In the genomic region with DNA sequence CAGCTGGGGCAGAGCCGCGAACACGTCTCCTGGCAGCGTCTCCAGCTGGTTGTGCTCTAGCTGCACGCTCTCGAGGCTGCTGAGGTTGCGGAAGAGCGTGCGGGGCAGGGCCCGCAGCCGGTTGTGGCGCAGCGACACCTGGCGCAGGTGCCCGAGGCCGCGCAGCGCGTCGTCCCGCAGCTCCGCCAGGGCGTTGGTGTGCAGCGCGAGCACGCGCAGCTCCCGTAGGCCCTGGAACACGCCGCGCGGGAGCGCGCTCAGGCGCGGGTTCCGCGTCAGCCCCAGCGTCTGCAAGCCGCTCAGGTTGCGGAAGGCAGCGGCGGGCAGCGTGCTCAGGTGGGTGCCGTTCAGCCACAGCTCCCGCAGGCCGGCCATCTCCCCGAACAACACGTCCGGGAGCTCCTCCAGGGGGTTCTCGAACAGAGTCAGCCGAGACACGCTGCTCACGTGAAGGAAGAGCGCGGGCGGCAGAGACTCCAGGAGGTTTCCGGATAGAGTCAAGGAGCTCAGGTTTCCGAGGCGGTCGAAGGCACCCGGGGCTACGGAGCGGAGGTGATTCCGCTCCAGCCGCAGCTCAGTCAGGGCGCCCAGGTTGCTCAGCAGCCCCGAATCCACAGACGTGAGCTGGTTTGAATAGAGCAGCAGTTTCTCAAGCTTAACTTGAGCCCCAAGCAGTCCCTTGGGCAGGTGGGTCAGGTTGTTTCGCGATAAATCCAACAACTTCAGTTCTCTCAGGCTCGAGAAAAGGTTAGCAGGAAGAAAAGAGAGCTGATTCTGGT, we compare ENCODE assay signal across 9 mouse cellular contexts. TPM values are rescaled to one million over a fixed set of nuclear protein-coding genes. Genes with fewer than 3 reads are reported as not detected.
DNase-seq lines count a peak whose midpoint lies in the region; ATAC-seq and TF ChIP-seq lines count a peak whose summit lies in the region.
"Had no signal": no experiment of that assay in that cellular context is flagged by ENCODE, and none has a peak within 500 bp of the region (broad histone marks: within the 10 kb centered on the region; RNA-seq: fewer than 3 reads in every experiment).

No protein-coding gene starts in this region.

- DNase-seq in ovary, postnatal 14 days (ENCODE audit: low spot score), result peak; percentile 15
- DNase-seq in ovary, adult 18-20 months (ENCODE audit: low spot score), result no peak
- DNase-seq in embryo, embryonic 10 days (ENCODE audit: low spot score), result peak; percentile 54
- DNase-seq in liver, adult 2 months (ENCODE audit: extremely low read depth, low read depth, low spot score), result peak; percentile 53

- H3K36me3 ChIP-seq in heart, embryonic 12.5 days, result no peaks in the 10 kb centered on the region
- no peaks in the 10 kb centered on the region for H3K36me3 ChIP-seq in kidney, embryonic 15.5 days
- H3K36me3 ChIP-seq in liver, adult 2 months (ENCODE audit: control insufficient read depth, insufficient read depth, low read length), result peaks cover 3% of the 10 kb centered on the region; the same call in 1 of the 2 replicates
- H3K36me3 ChIP-seq in midbrain, embryonic 16.5 days (ENCODE audit: control insufficient read depth, insufficient read depth, low read length), result no peaks in the 10 kb centered on the region; the same call in 1 of the 2 replicates
- H3K36me3 ChIP-seq in stomach, embryonic 15.5 days, result no peaks in the 10 kb centered on the region

- H3K27ac ChIP-seq in heart, embryonic 12.5 days (ENCODE audit: poor library complexity, severe bottlenecking), result no peak overlapping the region
- no peak overlapping the region for H3K27ac ChIP-seq in kidney, embryonic 15.5 days
- H3K27ac ChIP-seq in liver, adult 2 months (replicated peaks; ENCODE audit: insufficient read depth, low read depth, low read length), result no peak overlapping the region
- H3K27ac ChIP-seq in midbrain, embryonic 16.5 days (ENCODE audit: low read length), result peak overlapping the region; percentile 52; the same call in 1 of the 2 replicates
- H3K27ac ChIP-seq in stomach, embryonic 15.5 days, result no peak overlapping the region

- H3K9ac ChIP-seq in heart, embryonic 12.5 days, result peak overlapping the region; percentile 70
- H3K9ac ChIP-seq in kidney, embryonic 15.5 days, result peak overlapping the region; percentile 47
- peak overlapping the region; percentile 68 for H3K9ac ChIP-seq in liver, adult 2 months (ENCODE audit: low read depth, low read length)
- H3K9ac ChIP-seq in midbrain, embryonic 16.5 days (ENCODE audit: low read depth, low read length), result peak overlapping the region; percentile 74
- H3K9ac ChIP-seq in stomach, embryonic 15.5 days, result peak overlapping the region; percentile 20

- no peaks in the 10 kb centered on the region for H3K9me3 ChIP-seq in heart, embryonic 12.5 days (replicated peaks)
- H3K9me3 ChIP-seq in kidney, embryonic 15.5 days (replicated peaks), result no peaks in the 10 kb centered on the region
- no peaks in the 10 kb centered on the region for H3K9me3 ChIP-seq in midbrain, embryonic 16.5 days (replicated peaks; ENCODE audit: control insufficient read depth, low read length, poor library complexity, severe bottlenecking)
- H3K9me3 ChIP-seq in stomach, embryonic 15.5 days, result no peaks in the 10 kb centered on the region

- no peak for TF ChIP-seq POLR2A in liver, adult 2 months (IDR thresholded peaks at IDR 0.05; ENCODE audit: extremely low read depth, insufficient read depth, low read length)

- H3K4me1 ChIP-seq in heart, embryonic 12.5 days (replicated peaks), result peaks cover 19% of the 10 kb centered on the region
- peaks cover 29% of the 10 kb centered on the region for H3K4me1 ChIP-seq in kidney, embryonic 15.5 days
- peaks cover 17% of the 10 kb centered on the region for H3K4me1 ChIP-seq in liver, adult 2 months (ENCODE audit: control insufficient read depth, insufficient read depth, low read length)
- peaks cover 18% of the 10 kb centered on the region for H3K4me1 ChIP-seq in midbrain, embryonic 16.5 days (ENCODE audit: control insufficient read depth, insufficient read depth, low read length)
- H3K4me1 ChIP-seq in stomach, embryonic 15.5 days, result peaks cover 14% of the 10 kb centered on the region; the same call in 1 of the 2 replicates

- peaks cover 72% of the 10 kb centered on the region for H3K27me3 ChIP-seq in heart, embryonic 12.5 days (replicated peaks)
- H3K27me3 ChIP-seq in kidney, embryonic 15.5 days, result peaks cover 71% of the 10 kb centered on the region
- H3K27me3 ChIP-seq in liver, adult 2 months (ENCODE audit: control insufficient read depth, insufficient read depth, low read length), result no peaks in the 10 kb centered on the region
- H3K27me3 ChIP-seq in midbrain, embryonic 16.5 days (ENCODE audit: control insufficient read depth, insufficient read depth, low read depth, low read length), result peaks cover 35% of the 10 kb centered on the region
- H3K27me3 ChIP-seq in stomach, embryonic 15.5 days (replicated peaks), result peaks cover 25% of the 10 kb centered on the region
- H3K27me3 ChIP-seq: Patski had no signal

- peak overlapping the region; percentile 61 for H3K4me3 ChIP-seq in heart, embryonic 12.5 days
- peak overlapping the region; percentile 56 for H3K4me3 ChIP-seq in kidney, embryonic 15.5 days (replicated peaks)
- peak overlapping the region; percentile 48 for H3K4me3 ChIP-seq in liver, adult 2 months (ENCODE audit: insufficient read depth, low read depth, low read length)
- H3K4me3 ChIP-seq in midbrain, embryonic 16.5 days (ENCODE audit: low read depth, low read length), result peak overlapping the region; percentile 67
- peak overlapping the region; percentile 55 for H3K4me3 ChIP-seq in stomach, embryonic 15.5 days (replicated peaks)

- H3K79me2 ChIP-seq in liver, adult 2 months (ENCODE audit: control insufficient read depth, insufficient read depth, low read length), result no peaks in the 10 kb centered on the region

- ATAC-seq in heart, embryonic 12.5 days (ENCODE audit: insufficient number of reproducible peaks, low FRiP score), result no peak; the same call in 1 of the 2 replicates
- ATAC-seq in kidney, embryonic 15.5 days (replicated peaks; ENCODE audit: low FRiP score), result peak; percentile 57
- ATAC-seq in midbrain, embryonic 16.5 days, result peak; percentile 80
- peak; percentile 71 for ATAC-seq in stomach, embryonic 15.5 days (ENCODE audit: insufficient read depth, low FRiP score, low read depth)
- ATAC-seq: Patski had no signal

- H3K4me2 ChIP-seq in heart, embryonic 12.5 days, result peak overlapping the region; percentile 99
- peak overlapping the region; percentile 99 for H3K4me2 ChIP-seq in kidney, embryonic 15.5 days
- H3K4me2 ChIP-seq in midbrain, embryonic 16.5 days (ENCODE audit: low read length), result peak overlapping the region; percentile 96
- H3K4me2 ChIP-seq in stomach, embryonic 15.5 days, result peak overlapping the region; percentile 99

- under 1% methylated on average over 72 of the region's 72 CpGs for WGBS in heart, embryonic 12.5 days
- under 1% methylated on average over 72 of the region's 72 CpGs for WGBS in kidney, embryonic 15.5 days
- WGBS in liver, adult 2 months, result 1% methylated on average over 72 of the region's 72 CpGs
- 2% methylated on average over 62 of the region's 72 CpGs for WGBS in midbrain, embryonic 16.5 days
- under 1% methylated on average over 72 of the region's 72 CpGs for WGBS in stomach, embryonic 15.5 days

- TF ChIP-seq CTCF in liver, adult 2 months (IDR thresholded peaks at IDR 0.05; ENCODE audit: low read depth, low read length), result peak; percentile 54

RNA-seq across cellular contexts. Expression of a gene that starts 1.8 kb away (rescaled TPM):
- 2.7 and 4.8 TPM in 2 replicates for polyA plus RNA-seq in heart, embryonic 12.5 days (2016; fragmentation: Nextera tagmentation; extraction: Ambion mirVana)
- 0.90 and 0.93 TPM in 2 replicates for polyA plus RNA-seq in kidney, embryonic 15.5 days (2015; fragmentation: Nextera tagmentation; extraction: Ambion mirVana)
- 0.28 and 0.34 TPM in 2 replicates for total RNA-seq in liver, adult 2 months (2014; rRNA removed)
- 0.17 and 0.20 TPM in 2 replicates for polyA plus RNA-seq in liver, adult 2 months (2012; rRNA removed)
- 0.55 and 0.62 TPM in 2 replicates for polyA plus RNA-seq in midbrain, embryonic 16.5 days (2015; fragmentation: Nextera tagmentation; extraction: Ambion mirVana)
- 0.76 and 0.89 TPM in 2 replicates for polyA plus RNA-seq in stomach, embryonic 15.5 days (2015; fragmentation: Nextera tagmentation; extraction: Ambion mirVana)

RNA-seq across cellular contexts. Expression of a gene that starts 25.7 kb away (rescaled TPM):
- 0.46 and 0.81 TPM in 2 replicates for polyA plus RNA-seq in heart, embryonic 12.5 days (2016; fragmentation: Nextera tagmentation; extraction: Ambion mirVana)
- 0.99 and 1.2 TPM in 2 replicates for polyA plus RNA-seq in kidney, embryonic 15.5 days (2015; fragmentation: Nextera tagmentation; extraction: Ambion mirVana)
- total RNA-seq in liver, adult 2 months (2014; rRNA removed), result 0.07 TPM in 1 of 2 replicates, not detected in the other
- 0.02 TPM in 1 of 2 replicates, not detected in the other for polyA plus RNA-seq in liver, adult 2 months (2012; rRNA removed)
- polyA plus RNA-seq in midbrain, embryonic 16.5 days (2015; fragmentation: Nextera tagmentation; extraction: Ambion mirVana), result 0.21 and 0.25 TPM in 2 replicates
- 0.39 and 0.49 TPM in 2 replicates for polyA plus RNA-seq in stomach, embryonic 15.5 days (2015; fragmentation: Nextera tagmentation; extraction: Ambion mirVana)
- polyA plus RNA-seq: Patski had no signal

RNA-seq across cellular contexts. Expression of a gene that starts 41.5 kb away (rescaled TPM):
- polyA plus RNA-seq in heart, embryonic 12.5 days (2016; fragmentation: Nextera tagmentation; extraction: Ambion mirVana), result not detected in 2 replicates
- polyA plus RNA-seq in kidney, embryonic 15.5 days (2015; fragmentation: Nextera tagmentation; extraction: Ambion mirVana), result 0.04 and 0.08 TPM in 2 replicates
- total RNA-seq in liver, adult 2 months (2014; rRNA removed), result 137 and 158 TPM in 2 replicates
- polyA plus RNA-seq in liver, adult 2 months (2012; rRNA removed), result 263 and 285 TPM in 2 replicates
- not detected in 2 replicates for polyA plus RNA-seq in midbrain, embryonic 16.5 days (2015; fragmentation: Nextera tagmentation; extraction: Ambion mirVana)
- 0.14 and 0.33 TPM in 2 replicates for polyA plus RNA-seq in stomach, embryonic 15.5 days (2015; fragmentation: Nextera tagmentation; extraction: Ambion mirVana)
- polyA plus RNA-seq: Patski had no signal

Comparison
In these comparisons a context has a peak if more than half of its experiments do, and no peak if none do; other contexts are left out.
1. H3K9ac ChIP-seq: peak in every context shown above with its lines; median percentile 74 in midbrain, embryonic 16.5 days; 70 in heart, embryonic 12.5 days; 68 in liver, adult 2 months; 47 in kidney, embryonic 15.5 days; 20 in stomach, embryonic 15.5 days.
2. RNA of a gene that starts 41.5 kb away (polyA plus RNA-seq): 263 to 285 TPM in liver, adult 2 months; 0.14 to 0.33 TPM in stomach, embryonic 15.5 days, 0.04 to 0.08 TPM in kidney, embryonic 15.5 days, not detected in heart, embryonic 12.5 days and not detected in midbrain, embryonic 16.5 days; every median in the first group is over 100 times any median in the second.
3. Peak in every context shown above with its lines, with median percentiles within 50 percentile points of each other: H3K4me2 ChIP-seq and H3K4me3 ChIP-seq.